Mouse (Mus musculus): Measurements from ENCODE around the gene Ift43. TPM values are rescaled to one million over a fixed set of nuclear protein-coding genes. Genes with fewer than 3 reads are reported as not detected.

The Ift43 gene
- polyA plus RNA-seq, 1 experiment from 2014 or later = 72.9 TPM

- ATAC-seq (ENCODE audit: low FRiP score) = 0 out of 2 replicates have a peak, but pooled peaks have one; percentile 6
- Histone ChIP-seq H3K9me3 (no peaks in the 10 kb centered on the region), H3K4me3 (no peak overlapping the region), H3K27me3 (0 out of 2 replicates have a peak, but pooled peaks cover 14% of the 10 kb centered on the region), H3K27ac (peak overlapping the region; percentile 37; the same call in 1 of the 2 replicates), H3K9ac (no peak overlapping the region), H3K4me2 (no peak overlapping the region), H3K4me1 (replicated peaks) (peaks cover 36% of the 10 kb centered on the region), H3K36me3 (no peaks in the 10 kb centered on the region)
- 53% methylated on average over 2 of the region's 2 CpGs for WGBS
These were observed 99.5 kb downstream of the Ift43 start for GRCm38 (mm10) chr12:86181879-86182278.

- WGBS = 74% methylated on average over 1 of the region's 1 CpGs
- 0 out of 2 replicates have a peak, but pooled peaks have one; percentile 26 for ATAC-seq (ENCODE audit: low FRiP score)
- Histone ChIP-seq H3K9me3 (no peaks in the 10 kb centered on the region), H3K27ac (no peak overlapping the region), H3K27me3 (0 out of 2 replicates have a peak, but pooled peaks cover 20% of the 10 kb centered on the region), H3K4me1 (replicated peaks) (peaks cover 31% of the 10 kb centered on the region), H3K4me3 (no peak overlapping the region), H3K36me3 (no peaks in the 10 kb centered on the region), H3K4me2 (no peak overlapping the region), H3K9ac (no peak overlapping the region)
These were observed 100.1 kb downstream of the Ift43 start for GRCm38 (mm10) chr12:86182414-86182813.

GRCm38 (mm10) chr12:86188161-86188560, 105.8 kb downstream of the Ift43 start:
- H3K27me3 ChIP-seq = peaks cover 35% of the 10 kb centered on the region; the same call in 1 of the 2 replicates
- no peaks in the 10 kb centered on the region for H3K36me3 ChIP-seq
- H3K4me1 ChIP-seq (replicated peaks) = peaks cover 24% of the 10 kb centered on the region
- ATAC-seq (ENCODE audit: low FRiP score) = no peak
- no peak overlapping the region for H3K4me3 ChIP-seq
- WGBS = 54% methylated on average over 5 of the region's 5 CpGs
- no peak overlapping the region for H3K9ac ChIP-seq
- H3K9me3 ChIP-seq = no peaks in the 10 kb centered on the region
- H3K4me2 ChIP-seq = no peak overlapping the region
- H3K27ac ChIP-seq = no peak overlapping the region

- Histone ChIP-seq H3K36me3 (no peaks in the 10 kb centered on the region), H3K4me3 (no peak overlapping the region), H3K4me2 (no peak overlapping the region), H3K9me3 (no peaks in the 10 kb centered on the region), H3K9ac (no peak overlapping the region), H3K27me3 (peaks cover 38% of the 10 kb centered on the region; the same call in 1 of the 2 replicates), H3K4me1 (replicated peaks) (peaks cover 24% of the 10 kb centered on the region), H3K27ac (no peak overlapping the region)
- no peak for ATAC-seq (ENCODE audit: low FRiP score)
- WGBS = 27% methylated on average over 19 of the region's 19 CpGs
These were observed 107.4 kb downstream of the Ift43 start for GRCm38 (mm10) chr12:86189601-86190323.

GRCm38 (mm10) chr12:86192036-86192449, 109.7 kb downstream of the Ift43 start:
- WGBS = 32% methylated on average over 15 of the region's 15 CpGs
- H3K9me3 ChIP-seq = no peaks in the 10 kb centered on the region
- H3K9ac ChIP-seq = 0 out of 2 replicates have a peak overlapping the region, but pooled peaks have one; percentile 2
- H3K27me3 ChIP-seq = peaks cover 30% of the 10 kb centered on the region
- peak overlapping the region; percentile 11 for H3K4me2 ChIP-seq
- H3K4me3 ChIP-seq = no peak overlapping the region
- H3K36me3 ChIP-seq = no peaks in the 10 kb centered on the region
- peaks cover 24% of the 10 kb centered on the region for H3K4me1 ChIP-seq (replicated peaks)
- peak overlapping the region; percentile 58 for H3K27ac ChIP-seq
- ATAC-seq (ENCODE audit: low FRiP score) = peak; percentile 69

GRCm38 (mm10) chr12:86196944-86197343, 114.6 kb downstream of the Ift43 start:
- no peak overlapping the region for H3K4me3 ChIP-seq
- H3K9ac ChIP-seq = no peak overlapping the region
- ATAC-seq (ENCODE audit: low FRiP score) = no peak
- H3K4me1 ChIP-seq (replicated peaks) = peaks cover 9% of the 10 kb centered on the region
- H3K9me3 ChIP-seq = no peaks in the 10 kb centered on the region
- 95% methylated on average over 7 of the region's 7 CpGs for WGBS
- H3K4me2 ChIP-seq = no peak overlapping the region
- H3K36me3 ChIP-seq = no peaks in the 10 kb centered on the region
- no peak overlapping the region for H3K27ac ChIP-seq
- H3K27me3 ChIP-seq = peaks cover 16% of the 10 kb centered on the region

GRCm38 (mm10) chr12:86203443-86204057, 121.2 kb downstream of the Ift43 start:
- ATAC-seq (ENCODE audit: low FRiP score) = no peak
- Histone ChIP-seq H3K4me1 (replicated peaks) (no peaks in the 10 kb centered on the region), H3K9me3 (no peaks in the 10 kb centered on the region), H3K27me3 (peaks cover 4% of the 10 kb centered on the region), H3K4me3 (no peak overlapping the region), H3K9ac (no peak overlapping the region), H3K36me3 (no peaks in the 10 kb centered on the region), H3K27ac (no peak overlapping the region), H3K4me2 (no peak overlapping the region)
- WGBS = 45% methylated on average over 8 of the region's 8 CpGs

- 1% methylated on average over 19 of the region's 19 CpGs for WGBS
- Histone ChIP-seq H3K4me1 (replicated peaks) (peaks cover 41% of the 10 kb centered on the region), H3K36me3 (no peaks in the 10 kb centered on the region), H3K4me2 (peak overlapping the region; percentile 46), H3K27ac (no peak overlapping the region), H3K9me3 (no peaks in the 10 kb centered on the region), H3K9ac (peak overlapping the region; percentile 55; the same call in 1 of the 2 replicates), H3K27me3 (peaks cover 73% of the 10 kb centered on the region), H3K4me3 (peak overlapping the region; percentile 14; the same call in 1 of the 2 replicates)
- no peak for ATAC-seq (ENCODE audit: low FRiP score)
These were observed 128.8 kb downstream of the Ift43 start for GRCm38 (mm10) chr12:86211099-86211520.

Other genes with a start within 250 kb of the Ift43 start
- 5.4 and 6.1 TPM in 2 replicates for gene Tgfb3, start 3.5 kb upstream of the Ift43 start, polyA plus RNA-seq (2015; fragmentation: Nextera tagmentation; extraction: Ambion mirVana)
- gene Gpatch2l, start 159.3 kb downstream of the Ift43 start, polyA plus RNA-seq (2015; fragmentation: Nextera tagmentation; extraction: Ambion mirVana) = 26.2 and 27.6 TPM in 2 replicates